Mouse (Mus musculus) gastrocnemius, adult 2 months (tissue): ENCODE results near the gene Prkca. TPM values are rescaled to one million over a fixed set of nuclear protein-coding genes. Genes with fewer than 3 reads are reported as not detected.
A peak's percentile ranks its signal among the peaks of the same experiment; 100 is the strongest.

Experiments used
- DNase-seq: peaks from one replicate; pipeline ENCODE4 v3.0.0; 2022
- H3K27ac ChIP-seq: fragments of 200-600 bp; 2 replicates; pipeline ENCODE4 v1.8.1; 2022; ENCODE audit warnings: mild to moderate bottlenecking
- H3K4me3 ChIP-seq: fragments of 200-600 bp; 2 replicates; pipeline ENCODE4 v1.8.1; 2022; ENCODE audit warnings: mild to moderate bottlenecking, moderate library complexity
- CTCF ChIP-seq: fragments of 200-600 bp; IDR thresholded peaks from 2 replicates; pipeline ENCODE4 v1.8.1; 2022; ENCODE audit warnings: antibody characterized with exemption, mild to moderate bottlenecking, moderate library complexity
- intact Hi-C: fragments of 180-260 bp; cut with DNase I; formaldehyde crosslinking; loops from one replicate; pipeline ENCODE4 v1.15.1; 2025
- total RNA-seq, 2 experiments: library from RNA; stranded (reverse); gene quantifications; 2 replicates each; pipeline ENCODE4 v1.2.3; 2021

The Prkca gene
- total RNA-seq, 2 experiments from 2014 or later, result 54.9 to 57.8 TPM

DNA sequence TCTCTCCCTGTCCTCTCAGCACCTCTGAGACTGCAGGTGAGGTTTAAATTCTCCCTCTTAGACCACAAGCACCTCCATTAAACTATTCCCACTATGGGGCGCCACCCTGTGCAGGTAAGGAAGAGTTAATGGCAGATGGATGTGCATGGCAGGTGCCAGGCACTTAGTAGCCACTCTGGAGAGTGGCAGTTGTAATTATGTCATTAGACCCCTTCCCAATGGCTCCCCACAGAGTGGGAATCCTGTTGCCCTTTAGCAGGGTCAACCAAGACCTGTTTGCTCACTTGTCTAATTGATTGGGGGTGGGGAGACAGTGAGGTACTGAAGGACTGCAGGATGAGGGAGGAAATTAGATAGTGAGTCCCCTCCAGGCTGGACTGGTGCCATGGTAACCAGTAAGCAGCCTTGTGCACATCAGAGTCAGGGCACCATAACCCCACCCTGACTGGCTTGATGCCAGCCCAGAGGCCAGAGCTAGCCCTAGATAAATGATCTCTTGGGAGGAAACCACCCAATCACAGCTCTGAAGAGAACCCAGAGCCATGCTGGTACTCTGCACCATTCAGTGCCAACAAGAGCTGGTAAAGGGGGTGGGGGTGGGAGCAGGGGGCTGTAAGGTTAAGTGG, 63.9 kb downstream of the Prkca start:
- TF ChIP-seq CTCF, result no peak
- intact Hi-C loops, result no loop called here
- H3K4me3 ChIP-seq, result no peak overlapping the region
- no peak for DNase-seq
- H3K27ac ChIP-seq, result no peak overlapping the region

DNA sequence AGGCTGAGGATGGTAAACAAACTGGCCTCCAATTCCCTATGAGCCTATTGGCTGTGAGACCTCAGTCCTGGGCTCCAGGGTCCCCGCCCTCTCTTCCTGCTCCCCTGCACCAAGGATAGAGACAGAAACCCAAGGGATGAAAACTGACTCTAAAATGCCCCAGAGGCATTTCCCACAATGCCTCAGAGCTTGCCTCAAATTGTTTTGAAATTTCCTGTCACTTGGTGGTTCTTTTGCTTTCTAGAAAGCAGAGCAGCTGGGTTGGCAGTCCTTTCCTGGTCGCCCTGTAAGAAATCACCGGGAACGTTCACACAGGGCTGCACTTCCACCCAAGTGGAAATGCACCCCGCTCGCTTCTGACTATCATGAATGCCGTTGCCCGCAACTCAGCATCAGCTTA, 66.6 kb downstream of the Prkca start:
- no peak overlapping the region for H3K4me3 ChIP-seq
- intact Hi-C loops, result no loop called here
- TF ChIP-seq CTCF, result no peak
- no peak for DNase-seq
- H3K27ac ChIP-seq, result no peak overlapping the region

- no peak overlapping the region for H3K27ac ChIP-seq
- TF ChIP-seq CTCF, result no peak
- no peak for DNase-seq
- H3K4me3 ChIP-seq, result no peak overlapping the region
- intact Hi-C loops, result no loop called here
Observed at GRCm38 (mm10) chr11:108276148-108276547, 67.6 kb downstream of the Prkca start.

GRCm38 (mm10) chr11:108274046-108274445, 69.7 kb downstream of the Prkca start:
- Histone ChIP-seq H3K4me3 (no peak overlapping the region), H3K27ac (no peak overlapping the region)
- intact Hi-C loops, result no loop called here
- TF ChIP-seq CTCF, result no peak
- DNase-seq, result peak; percentile 43

DNA sequence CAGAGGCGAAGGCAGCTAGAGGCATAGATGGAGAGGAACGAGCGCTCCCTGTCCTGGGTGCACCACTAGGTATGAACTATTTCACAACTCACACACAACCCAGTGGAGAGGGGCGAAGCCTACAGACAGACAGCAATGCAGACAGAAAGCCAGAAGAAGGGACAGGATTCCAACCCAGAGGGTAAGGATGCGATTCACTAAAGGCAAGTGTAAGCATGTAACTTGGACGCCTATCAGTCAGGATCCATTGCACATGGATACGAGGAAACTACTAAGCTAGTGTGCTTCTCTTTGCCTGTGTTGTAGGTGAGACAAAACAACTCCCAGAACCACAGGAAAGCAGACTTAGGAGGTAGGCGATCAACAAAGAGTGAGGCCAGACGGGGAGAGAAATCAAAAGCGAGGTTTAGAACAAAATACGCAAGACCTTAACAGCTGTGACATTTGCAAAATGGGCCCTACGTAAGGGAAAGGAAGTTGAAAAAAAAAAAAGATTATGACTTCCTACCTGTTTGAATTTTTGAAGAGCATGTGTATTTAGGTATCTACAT, 70.2 kb downstream of the Prkca start:
- Histone ChIP-seq H3K27ac (no peak overlapping the region), H3K4me3 (no peak overlapping the region)
- no peak for TF ChIP-seq CTCF
- no peak for DNase-seq
- intact Hi-C loops, result no loop called here

GRCm38 (mm10) chr11:108272601-108273414, 70.9 kb downstream of the Prkca start:
- intact Hi-C loops, result no loop called here
- TF ChIP-seq CTCF, result no peak
- no peak overlapping the region for H3K27ac ChIP-seq
- H3K4me3 ChIP-seq, result no peak overlapping the region
- DNase-seq, result no peak

GRCm38 (mm10) chr11:108271305-108271704, 72.4 kb downstream of the Prkca start:
- Histone ChIP-seq H3K27ac (no peak overlapping the region), H3K4me3 (no peak overlapping the region)
- DNase-seq, result peak; percentile 40
- TF ChIP-seq CTCF, result no peak
- intact Hi-C loops, result no loop called here

DNA sequence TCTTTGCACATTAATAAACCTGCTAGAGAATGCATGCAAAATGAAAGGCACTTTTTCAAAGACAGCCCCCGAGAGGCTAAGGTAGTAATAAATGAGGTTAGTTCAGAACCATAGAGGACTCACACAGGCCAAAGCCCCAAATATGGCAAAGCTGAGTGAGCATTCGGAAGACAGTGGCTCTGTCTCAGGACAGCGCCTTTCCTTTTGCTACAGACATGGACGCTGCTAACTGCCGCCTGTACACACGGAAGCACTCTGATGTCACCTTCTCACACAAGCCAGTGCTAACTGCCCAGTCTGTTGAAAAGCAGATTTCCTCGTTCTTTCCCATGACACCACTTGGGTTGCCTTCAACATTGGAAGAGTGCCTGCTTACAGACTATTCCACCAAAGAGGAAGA, 74.2 kb downstream of the Prkca start:
- no peak overlapping the region for H3K27ac ChIP-seq
- no peak for TF ChIP-seq CTCF
- no peak for DNase-seq
- intact Hi-C loops, result no loop called here
- H3K4me3 ChIP-seq, result no peak overlapping the region

- intact Hi-C loops, result no loop called here
- H3K27ac ChIP-seq, result no peak overlapping the region
Observed at GRCm38 (mm10) chr11:108268421-108269322, 75.1 kb downstream of the Prkca start.

GRCm38 (mm10) chr11:108267825-108268224, 75.9 kb downstream of the Prkca start:
- Histone ChIP-seq H3K27ac (peak overlapping the region; percentile 9; the same call in 1 of the 2 replicates), H3K4me3 (no peak overlapping the region)
- intact Hi-C loops, result no loop called here
- no peak for TF ChIP-seq CTCF
- DNase-seq, result no peak

More at GRCm38 (mm10) chr11:108268421-108269322, 75.1 kb downstream of the Prkca start:
- no peak for DNase-seq
- no peak overlapping the region for H3K4me3 ChIP-seq
- no peak for TF ChIP-seq CTCF

- no peak overlapping the region for H3K4me3 ChIP-seq
- TF ChIP-seq CTCF, result no peak
- DNase-seq, result no peak
- intact Hi-C loops, result no loop called here
- H3K27ac ChIP-seq, result peak overlapping the region; percentile 9; the same call in 1 of the 2 replicates
Observed at GRCm38 (mm10) chr11:108267066-108267465, 76.7 kb downstream of the Prkca start.

DNA sequence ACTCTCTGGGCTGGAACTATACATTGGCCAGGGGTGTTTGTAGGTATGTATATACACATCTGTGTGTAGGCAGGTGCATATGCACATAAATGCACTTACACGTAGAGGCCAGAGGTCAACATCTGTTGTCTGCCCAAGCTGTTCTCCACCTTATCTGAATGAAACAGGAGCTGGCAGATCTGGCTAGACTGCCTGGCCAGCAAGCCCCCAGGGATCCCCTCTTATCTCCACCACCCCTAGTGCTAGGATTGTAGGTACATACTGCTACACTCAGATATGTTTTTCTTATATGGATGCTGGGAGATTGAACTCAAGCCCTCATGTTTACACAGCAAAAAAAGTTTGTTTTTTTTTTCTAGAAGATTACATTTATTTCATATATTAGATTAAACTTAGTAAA, 79.9 kb downstream of the Prkca start:
- TF ChIP-seq CTCF, result no peak
- intact Hi-C loops, result no loop called here

DNA sequence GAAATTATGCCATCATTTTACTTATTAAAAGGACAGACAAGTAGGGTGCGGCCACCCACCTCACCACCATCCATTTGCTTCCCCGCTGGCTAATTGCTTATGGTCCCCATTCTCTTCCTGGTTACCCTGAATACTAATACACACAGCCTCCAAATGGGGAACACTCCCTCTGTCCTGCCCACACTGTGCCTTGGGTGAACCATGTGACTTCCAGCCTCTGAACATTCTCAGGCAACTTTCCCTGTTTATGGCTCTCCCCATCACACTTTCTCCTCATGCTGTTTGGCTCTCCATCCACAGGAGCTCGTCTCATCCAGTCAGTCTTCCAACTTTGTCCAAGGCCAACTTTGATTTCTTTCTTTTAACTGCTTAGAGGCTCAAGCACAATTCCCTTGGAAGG, 80.3 kb downstream of the Prkca start:
- TF ChIP-seq CTCF, result no peak
- DNase-seq, result no peak
- Histone ChIP-seq H3K4me3 (no peak overlapping the region), H3K27ac (no peak overlapping the region)
- intact Hi-C loops, result no loop called here

More for the DNA sequence above, 79.9 kb downstream of the Prkca start:
- H3K27ac ChIP-seq, result no peak overlapping the region
- H3K4me3 ChIP-seq, result no peak overlapping the region
- DNase-seq, result no peak
